Comparison of ENCODE assay signal across 31 mouse cellular contexts in the genomic region with DNA sequence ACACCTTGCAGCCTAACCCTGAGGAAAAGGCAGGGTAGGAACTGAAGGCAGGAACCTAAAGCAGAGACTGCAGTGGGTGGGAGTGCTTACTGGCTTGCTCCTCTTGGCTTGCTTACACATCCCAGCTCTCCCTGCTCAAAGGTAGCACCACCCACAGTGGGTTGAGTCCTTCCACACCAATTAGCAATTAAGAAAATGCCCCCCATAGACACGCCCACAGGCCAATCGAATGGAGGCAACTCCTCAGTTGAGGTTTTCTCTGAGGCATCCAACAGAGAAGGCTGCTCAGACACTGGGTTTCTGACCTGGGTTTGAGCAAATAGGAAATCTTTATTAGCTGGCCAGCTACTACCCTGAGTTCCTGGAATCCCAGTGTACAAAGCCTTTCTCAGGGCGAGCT. TPM values are rescaled to one million over a fixed set of nuclear protein-coding genes. Genes with fewer than 3 reads are reported as not detected.
DNase-seq lines count a peak whose midpoint lies in the region; ATAC-seq and TF ChIP-seq lines count a peak whose summit lies in the region.
"Had no signal": no experiment of that assay in that cellular context is flagged by ENCODE, and none has a peak within 500 bp of the region (broad histone marks: within the 10 kb centered on the region; RNA-seq: fewer than 3 reads in every experiment).

No protein-coding gene starts in this region.

- peak overlapping the region; percentile 96 for H3K27ac ChIP-seq in kidney, adult 2 months (ENCODE audit: insufficient read depth, low read depth, low read length)
- H3K27ac ChIP-seq in kidney, embryonic 16.5 days (ENCODE audit: low read length): no peak overlapping the region
- H3K27ac ChIP-seq: gastrocnemius, adult 2 months; hindbrain, embryonic 12.5 days; hindbrain, postnatal 0 days; intestine, embryonic 15.5 days; layer of hippocampus, adult 2 months; limb, embryonic 10.5 days; limb, embryonic 15.5 days; liver, embryonic 15.5 days had no signal

- no peak for TF ChIP-seq POLR2A in kidney, adult 2 months (IDR thresholded peaks at IDR 0.05; ENCODE audit: low read depth, low read length)

- no peak for TF ChIP-seq CTCF in kidney, adult 2 months (conservative IDR thresholded peaks at IDR 0.05; ENCODE audit: insufficient read depth, insufficient read length, low read depth, low read length)
- no peak for TF ChIP-seq CTCF in E14TG2a.4 (conservative IDR thresholded peaks at IDR 0.05; ENCODE audit: low read length)

- DNase-seq in kidney, adult 2 months: peak; percentile 85
- DNase-seq in ES-CJ7 (ENCODE audit: low read depth, low spot score): peak; percentile 87
- DNase-seq in kidney, postnatal 36 days: peak; percentile 59 to 74
- no peak for DNase-seq in cerebellum, postnatal 4 days (ENCODE audit: low spot score in 2 of 2)
- DNase-seq in spleen, postnatal 36 days (ENCODE audit: low spot score in 2 of 2): no peak
- DNase-seq: cerebellum, adult 18-20 months; cerebellum, postnatal 10 days; gastrocnemius, adult 2 months; gastrocnemius, postnatal 36 days; heart, adult 18-20 months; heart, postnatal 36 days; lung, embryonic 14.5 days; lung, postnatal 14 days; thymus, adult 2 months; thymus, postnatal 36 days had no signal

- no peak overlapping the region for H3K4me3 ChIP-seq in kidney, adult 2 months (ENCODE audit: insufficient read depth, low read depth, low read length)
- no peak overlapping the region for H3K4me3 ChIP-seq in kidney, embryonic 16.5 days (ENCODE audit: low read length)
- H3K4me3 ChIP-seq in E14TG2a.4 (replicated peaks; ENCODE audit: low read length): peak overlapping the region; percentile 27; the same call in 1 of the 2 replicates
- H3K4me3 ChIP-seq: erythroblast, embryonic 14.5 days; gastrocnemius, adult 2 months; hindbrain, embryonic 12.5 days; intestine, embryonic 15.5 days; layer of hippocampus, adult 2 months; limb, embryonic 10.5 days; limb, embryonic 15.5 days; liver, embryonic 15.5 days had no signal

- H3K4me1 ChIP-seq in kidney, adult 2 months (ENCODE audit: control insufficient read depth, insufficient read depth, low read length): peaks cover 19% of the 10 kb centered on the region
- peaks cover 2% of the 10 kb centered on the region for H3K4me1 ChIP-seq in kidney, embryonic 16.5 days (ENCODE audit: insufficient read depth, low read length)
- H3K4me1 ChIP-seq in E14TG2a.4 (replicated peaks; ENCODE audit: low read depth, low read length): peaks cover 74% of the 10 kb centered on the region

- no peaks in the 10 kb centered on the region for H3K27me3 ChIP-seq in kidney, adult 2 months (replicated peaks; ENCODE audit: control insufficient read depth, insufficient read depth, low read length)
- H3K27me3 ChIP-seq in kidney, embryonic 16.5 days (ENCODE audit: insufficient read depth, low read length): no peaks in the 10 kb centered on the region
- H3K27me3 ChIP-seq in E14TG2a.4 (ENCODE audit: insufficient read depth, low read length): no peaks in the 10 kb centered on the region
- H3K27me3 ChIP-seq: hindbrain, embryonic 12.5 days; intestine, embryonic 15.5 days; limb, embryonic 15.5 days; liver, embryonic 15.5 days had no signal

- WGBS in kidney, adult 2 months: 58% methylated on average over 3 of the region's 3 CpGs
- 55% methylated on average over 3 of the region's 3 CpGs for WGBS in kidney, embryonic 16.5 days

- no peaks in the 10 kb centered on the region for H3K36me3 ChIP-seq in kidney, adult 2 months (ENCODE audit: control insufficient read depth, insufficient read depth, low read length)
- no peaks in the 10 kb centered on the region for H3K36me3 ChIP-seq in kidney, embryonic 16.5 days (ENCODE audit: insufficient read depth, low read length)
- H3K36me3 ChIP-seq in E14TG2a.4 (ENCODE audit: insufficient read depth, low read length): no peaks in the 10 kb centered on the region
- H3K36me3 ChIP-seq: hindbrain, embryonic 12.5 days; intestine, embryonic 15.5 days; limb, embryonic 10.5 days; limb, embryonic 15.5 days; liver, embryonic 15.5 days had no signal

- no peak overlapping the region for H3K9ac ChIP-seq in kidney, embryonic 16.5 days (replicated peaks; ENCODE audit: low read length)
- H3K9ac ChIP-seq: hindbrain, embryonic 12.5 days; intestine, embryonic 15.5 days; limb, embryonic 15.5 days; liver, embryonic 15.5 days; lung, embryonic 14.5 days had no signal

- no peaks in the 10 kb centered on the region for H3K9me3 ChIP-seq in kidney, embryonic 16.5 days (ENCODE audit: low read length)
- H3K9me3 ChIP-seq in E14TG2a.4 (ENCODE audit: low read length): no peaks in the 10 kb centered on the region
- H3K9me3 ChIP-seq: hindbrain, embryonic 12.5 days; intestine, embryonic 15.5 days; limb, embryonic 10.5 days; limb, embryonic 15.5 days; liver, embryonic 15.5 days had no signal

- ATAC-seq in kidney, embryonic 16.5 days (ENCODE audit: low FRiP score, low TSS enrichment): no peak
- ATAC-seq: activated CD4-positive, CD25-positive, alpha-beta regulatory T cell, adult 4 months; CD4-positive, CD25-positive, alpha-beta regulatory T cell, adult 4 months; forebrain, embryonic 16.5 days; hindbrain, postnatal 0 days; intestine, embryonic 15.5 days; midbrain, embryonic 16.5 days had no signal

- no peak overlapping the region for H3K4me2 ChIP-seq in kidney, embryonic 16.5 days (replicated peaks; ENCODE audit: low read depth, low read length)
- H3K4me2 ChIP-seq: heart, embryonic 11.5 days; hindbrain, embryonic 12.5 days; intestine, embryonic 15.5 days; limb, embryonic 15.5 days; liver, embryonic 15.5 days; lung, embryonic 14.5 days; midbrain, embryonic 11.5 days had no signal

RNA-seq across cellular contexts. Expression of a gene that starts 2.8 kb away (rescaled TPM):
- 91.4 and 110 TPM in 2 replicates for polyA plus RNA-seq in kidney, adult 2 months (2012; rRNA removed)
- 226 and 238 TPM in 2 replicates for polyA plus RNA-seq in kidney, embryonic 16.5 days (2015; fragmentation: Nextera tagmentation; extraction: Ambion mirVana)

RNA-seq across cellular contexts. Expression of a gene that starts 26.7 kb away (rescaled TPM):
- polyA plus RNA-seq in kidney, adult 2 months (2012; rRNA removed): 14.0 and 14.7 TPM in 2 replicates
- 21.7 and 26.3 TPM in 2 replicates for polyA plus RNA-seq in kidney, embryonic 16.5 days (2015; fragmentation: Nextera tagmentation; extraction: Ambion mirVana)
- polyA plus RNA-seq: erythroblast, embryonic 14.5 days had no signal

Comparison
In these comparisons a context has a peak if more than half of its experiments do, and no peak if none do; other contexts are left out.
1. DNase-seq: peak in kidney, adult 2 months (single experiment), ES-CJ7 (single experiment) and kidney, postnatal 36 days (2 of 2); none in cerebellum, postnatal 4 days (0 of 2) and spleen, postnatal 36 days (0 of 2).